Mouse (Mus musculus) embryonic facial prominence, embryonic 10.5 days (tissue): ENCODE measurements around the gene Pdp2. TPM values are rescaled to one million over a fixed set of nuclear protein-coding genes. Genes with fewer than 3 reads are reported as not detected.

ENCODE experiments used
- DNase-seq: peaks from one replicate; pipeline ENCODE4 v3.0.0-alpha.2; 2017; ENCODE audit warnings: low spot score
- H3K27ac ChIP-seq: fragments of 300-500 bp; sonication (generic); replicated peaks from 2 replicates; pipeline ENCODE4 v1.5.1; 2016; ENCODE audit warnings: mild to moderate bottlenecking
- H3K27me3 ChIP-seq: fragments of 300-500 bp; sonication (generic); replicated peaks from 2 replicates; pipeline ENCODE4 v1.6.1; 2016; ENCODE audit warnings: low read depth, mild to moderate bottlenecking; ENCODE audit not compliant: poor library complexity, severe bottlenecking
- H3K36me3 ChIP-seq: fragments of 300-500 bp; sonication (generic); replicated peaks from 2 replicates; pipeline ENCODE4 v1.6.1; 2016; ENCODE audit warnings: mild to moderate bottlenecking, moderate library complexity
- H3K4me1 ChIP-seq: fragments of 300-500 bp; sonication (generic); 2 replicates; pipeline ENCODE4 v1.6.1; 2016
- H3K4me3 ChIP-seq: fragments of 300-500 bp; sonication (generic); 2 replicates; pipeline ENCODE4 v1.5.1; 2016; ENCODE audit warnings: mild to moderate bottlenecking, moderate library complexity
- H3K9me3 ChIP-seq: fragments of 300-500 bp; sonication (generic); 2 replicates; pipeline ENCODE4 v1.6.1; 2016; ENCODE audit warnings: mild to moderate bottlenecking
- WGBS: fragments of 180-500 bp; shearing (Covaris S2); methylation state at CpG from one replicate; pipeline ENCODE4 v1.1.7; 2016; 5-methylcytosine and 5-hydroxymethylcytosine counted together
- polyA plus RNA-seq: library from polyadenylated mRNA; unstranded; fragments of >200 nt; fragmentation: Nextera tagmentation; extraction: Ambion mirVana; gene quantifications from 2 replicates; pipeline ENCODE4 v1.2.1, GENCODE M21; 2016

The Pdp2 gene
- polyA plus RNA-seq, 1 experiment from 2014 or later, result 15.4 TPM

GRCm38 (mm10) chr8:104602468-104603244 is 11.4 kb downstream of the Pdp2 start:
- H3K4me1 ChIP-seq, result peaks cover 27% of the 10 kb centered on the region
- H3K36me3 ChIP-seq, result peaks cover 3% of the 10 kb centered on the region; the same call in 1 of the 2 replicates
- H3K27me3 ChIP-seq, result peaks cover 5% of the 10 kb centered on the region
- no peaks in the 10 kb centered on the region for H3K9me3 ChIP-seq
- peak overlapping the region; percentile 45 for H3K4me3 ChIP-seq
- H3K27ac ChIP-seq, result no peak overlapping the region
- peak; percentile 90 for DNase-seq
- 20% methylated on average over 21 of the region's 21 CpGs for WGBS

- 76% methylated on average over 4 of the region's 4 CpGs for WGBS
- peaks cover 5% of the 10 kb centered on the region for H3K27me3 ChIP-seq
- no peaks in the 10 kb centered on the region for H3K9me3 ChIP-seq
- H3K4me1 ChIP-seq, result peaks cover 27% of the 10 kb centered on the region
- DNase-seq, result no peak
- no peaks in the 10 kb centered on the region for H3K36me3 ChIP-seq
- H3K4me3 ChIP-seq, result no peak overlapping the region
- no peak overlapping the region for H3K27ac ChIP-seq
Measured at GRCm38 (mm10) chr8:104603245-104603593, 12.0 kb downstream of the Pdp2 start.

GRCm38 (mm10) chr8:104606329-104606728 is 15.1 kb downstream of the Pdp2 start:
- WGBS, result 53% methylated on average over 6 of the region's 6 CpGs
- peaks cover 2% of the 10 kb centered on the region for H3K27me3 ChIP-seq
- H3K9me3 ChIP-seq, result no peaks in the 10 kb centered on the region
- no peak overlapping the region for H3K27ac ChIP-seq
- peaks cover 27% of the 10 kb centered on the region for H3K4me1 ChIP-seq
- H3K36me3 ChIP-seq, result no peaks in the 10 kb centered on the region
- H3K4me3 ChIP-seq, result no peak overlapping the region
- DNase-seq, result peak; percentile 16

GRCm38 (mm10) chr8:104607944-104608343 is 16.7 kb downstream of the Pdp2 start:
- DNase-seq, result no peak
- H3K9me3 ChIP-seq, result no peaks in the 10 kb centered on the region
- no peak overlapping the region for H3K27ac ChIP-seq
- WGBS, result 86% methylated on average over 2 of the region's 2 CpGs
- H3K36me3 ChIP-seq, result no peaks in the 10 kb centered on the region
- H3K27me3 ChIP-seq, result no peaks in the 10 kb centered on the region; the same call in 1 of the 2 replicates
- no peak overlapping the region for H3K4me3 ChIP-seq
- H3K4me1 ChIP-seq, result peaks cover 12% of the 10 kb centered on the region

GRCm38 (mm10) chr8:104609222-104609621 is 18.0 kb downstream of the Pdp2 start:
- Histone ChIP-seq H3K4me1 (peaks cover 9% of the 10 kb centered on the region; the same call in 1 of the 2 replicates), H3K9me3 (no peaks in the 10 kb centered on the region), H3K27ac (no peak overlapping the region), H3K27me3 (no peaks in the 10 kb centered on the region; the same call in 1 of the 2 replicates), H3K36me3 (no peaks in the 10 kb centered on the region), H3K4me3 (no peak overlapping the region)
- DNase-seq, result no peak
- 73% methylated on average over 8 of the region's 8 CpGs for WGBS

GRCm38 (mm10) chr8:104610185-104610766 is 19.0 kb downstream of the Pdp2 start:
- no peaks in the 10 kb centered on the region for H3K9me3 ChIP-seq
- no peak for DNase-seq
- no peaks in the 10 kb centered on the region; the same call in 1 of the 2 replicates for H3K27me3 ChIP-seq
- H3K4me1 ChIP-seq, result peaks cover 9% of the 10 kb centered on the region; the same call in 1 of the 2 replicates
- H3K27ac ChIP-seq, result no peak overlapping the region
- 83% methylated on average over 12 of the region's 12 CpGs for WGBS
- H3K36me3 ChIP-seq, result no peaks in the 10 kb centered on the region
- no peak overlapping the region for H3K4me3 ChIP-seq

GRCm38 (mm10) chr8:104611613-104612012 is 20.4 kb downstream of the Pdp2 start:
- DNase-seq, result no peak
- no peaks in the 10 kb centered on the region for H3K27me3 ChIP-seq
- no peaks in the 10 kb centered on the region for H3K9me3 ChIP-seq
- peaks cover 4% of the 10 kb centered on the region; the same call in 1 of the 2 replicates for H3K4me1 ChIP-seq
- no peaks in the 10 kb centered on the region for H3K36me3 ChIP-seq
- no peak overlapping the region for H3K27ac ChIP-seq
- 78% methylated on average over 4 of the region's 4 CpGs for WGBS
- H3K4me3 ChIP-seq, result no peak overlapping the region

- Histone ChIP-seq H3K4me3 (no peak overlapping the region), H3K4me1 (0 out of 2 replicates have a peak, but pooled peaks cover 2% of the 10 kb centered on the region), H3K36me3 (no peaks in the 10 kb centered on the region), H3K27me3 (no peaks in the 10 kb centered on the region), H3K9me3 (no peaks in the 10 kb centered on the region), H3K27ac (no peak overlapping the region)
- WGBS, result 79% methylated on average over 4 of the region's 4 CpGs
- DNase-seq, result no peak
Measured at GRCm38 (mm10) chr8:104613119-104613518, 21.9 kb downstream of the Pdp2 start.

- no peaks in the 10 kb centered on the region for H3K27me3 ChIP-seq
- H3K4me1 ChIP-seq, result no peaks in the 10 kb centered on the region
- H3K9me3 ChIP-seq, result no peaks in the 10 kb centered on the region
- H3K27ac ChIP-seq, result no peak overlapping the region
- DNase-seq, result no peak
- no peak overlapping the region for H3K4me3 ChIP-seq
- no peaks in the 10 kb centered on the region for H3K36me3 ChIP-seq
- 82% methylated on average over 5 of the region's 5 CpGs for WGBS
Measured at GRCm38 (mm10) chr8:104620765-104621164, 29.5 kb downstream of the Pdp2 start.

GRCm38 (mm10) chr8:104624161-104624560 is 32.9 kb downstream of the Pdp2 start, which contains the start of gene Cdh16:
TSS of gene Cdh16 (minus strand) at chr8:104624396.
- H3K36me3 ChIP-seq, result no peaks in the 10 kb centered on the region
- DNase-seq, result no peak
- H3K4me3 ChIP-seq, result no peak within 1 kb of the TSS
- H3K27me3 ChIP-seq, result peaks cover 12% of the 10 kb centered on the region
- H3K4me1 ChIP-seq, result no peaks in the 10 kb centered on the region
- H3K27ac ChIP-seq, result no peak within 1 kb of the TSS
- no peaks in the 10 kb centered on the region for H3K9me3 ChIP-seq
- 81% methylated on average over 6 of the region's 6 CpGs for WGBS

GRCm38 (mm10) chr8:104627065-104627740 is 36.0 kb downstream of the Pdp2 start:
- 84% methylated on average over 4 of the region's 4 CpGs for WGBS
- DNase-seq, result no peak

GRCm38 (mm10) chr8:104628402-104628801 is 37.2 kb downstream of the Pdp2 start:
- no peaks in the 10 kb centered on the region for H3K9me3 ChIP-seq
- H3K4me3 ChIP-seq, result no peak overlapping the region
- no peaks in the 10 kb centered on the region for H3K36me3 ChIP-seq
- H3K4me1 ChIP-seq, result peaks cover 24% of the 10 kb centered on the region
- H3K27ac ChIP-seq, result no peak overlapping the region
- DNase-seq, result no peak
- 94% methylated on average over 21 of the region's 21 CpGs for WGBS
- H3K27me3 ChIP-seq, result peaks cover 47% of the 10 kb centered on the region

More at GRCm38 (mm10) chr8:104627065-104627740, 36.0 kb downstream of the Pdp2 start:
- H3K9me3 ChIP-seq, result no peaks in the 10 kb centered on the region
- peaks cover 43% of the 10 kb centered on the region for H3K27me3 ChIP-seq
- peaks cover 20% of the 10 kb centered on the region for H3K4me1 ChIP-seq
- H3K36me3 ChIP-seq, result no peaks in the 10 kb centered on the region
- no peak overlapping the region for H3K27ac ChIP-seq
- no peak overlapping the region for H3K4me3 ChIP-seq
